Comparison of ENCODE assay signal across 25 mouse cellular contexts in genomic region chr12:47089234-47089633, GRCm38 (mm10).
"Had no signal": no experiment of that assay in that cellular context is flagged by ENCODE, and none has a peak within 500 bp of the region (broad histone marks: within the 10 kb centered on the region; RNA-seq: fewer than 3 reads in every experiment).

No protein-coding gene starts in this region.

- H3K27me3 ChIP-seq: heart, embryonic 13.5 days; heart, embryonic 15.5 days; hindbrain, embryonic 13.5 days; hindbrain, embryonic 15.5 days; intestine, embryonic 15.5 days; limb, embryonic 12.5 days; liver, embryonic 13.5 days had no signal

- H3K4me1 ChIP-seq: heart, embryonic 13.5 days; heart, embryonic 15.5 days; hindbrain, embryonic 13.5 days; hindbrain, embryonic 15.5 days; intestine, embryonic 15.5 days; limb, embryonic 10.5 days; limb, embryonic 12.5 days; liver, embryonic 13.5 days had no signal

- DNase-seq: gastrocnemius, postnatal 14 days; gastrocnemius, postnatal 36 days; heart, adult 11 months; heart, adult 2 months; heart, postnatal 14 days; heart, postnatal 36 days; kidney, adult 2 months; kidney, postnatal 10 days; kidney, postnatal 25 days; kidney, postnatal 4 days; liver; liver, embryonic 13.5 days had no signal

- H3K9me3 ChIP-seq: heart, embryonic 13.5 days; heart, embryonic 15.5 days; hindbrain, embryonic 13.5 days; hindbrain, embryonic 15.5 days; intestine, embryonic 15.5 days; limb, embryonic 10.5 days; limb, embryonic 12.5 days; liver, embryonic 13.5 days had no signal

- H3K36me3 ChIP-seq: heart, embryonic 13.5 days; heart, embryonic 15.5 days; hindbrain, embryonic 13.5 days; hindbrain, embryonic 15.5 days; intestine, embryonic 15.5 days; limb, embryonic 10.5 days; limb, embryonic 12.5 days; liver, embryonic 13.5 days had no signal

- H3K27ac ChIP-seq: heart, adult 2 months; heart, embryonic 13.5 days; heart, embryonic 15.5 days; hindbrain, embryonic 13.5 days; hindbrain, embryonic 15.5 days; hindbrain, postnatal 0 days; intestine, embryonic 15.5 days; layer of hippocampus, adult 2 months; left cerebral cortex, adult 2 months; limb, embryonic 10.5 days; limb, embryonic 12.5 days; liver, embryonic 13.5 days had no signal

- H3K9ac ChIP-seq: heart, embryonic 13.5 days; heart, embryonic 15.5 days; hindbrain, embryonic 13.5 days; hindbrain, embryonic 15.5 days; intestine, embryonic 15.5 days; limb, embryonic 12.5 days; liver, embryonic 13.5 days had no signal

- ATAC-seq: hindbrain, postnatal 0 days; intestine, embryonic 15.5 days; intestine, postnatal 0 days had no signal

- H3K4me3 ChIP-seq: heart, adult 2 months; heart, embryonic 13.5 days; heart, embryonic 15.5 days; hindbrain, embryonic 13.5 days; hindbrain, embryonic 15.5 days; intestine, embryonic 15.5 days; layer of hippocampus, adult 2 months; left cerebral cortex, adult 2 months; limb, embryonic 10.5 days; limb, embryonic 12.5 days; liver, embryonic 13.5 days had no signal

- H3K4me2 ChIP-seq: heart, embryonic 11.5 days; heart, embryonic 13.5 days; heart, embryonic 15.5 days; hindbrain, embryonic 13.5 days; hindbrain, embryonic 15.5 days; intestine, embryonic 15.5 days; limb, embryonic 12.5 days; liver, embryonic 11.5 days; liver, embryonic 13.5 days had no signal
